Mouse (Mus musculus) E14TG2a.4 (cell line): ENCODE data around the gene Slc4a8.

Source experiments
- CTCF ChIP-seq: conservative IDR thresholded peaks from 2 replicates; pipeline ENCODE4 v1.5.1; 2014; ENCODE audit warnings: low read length
- NANOG ChIP-seq: IDR thresholded peaks from 2 replicates; pipeline ENCODE4 v1.6.1; 2014; ENCODE audit warnings: borderline replicate concordance, low read length, mixed read lengths

DNA sequence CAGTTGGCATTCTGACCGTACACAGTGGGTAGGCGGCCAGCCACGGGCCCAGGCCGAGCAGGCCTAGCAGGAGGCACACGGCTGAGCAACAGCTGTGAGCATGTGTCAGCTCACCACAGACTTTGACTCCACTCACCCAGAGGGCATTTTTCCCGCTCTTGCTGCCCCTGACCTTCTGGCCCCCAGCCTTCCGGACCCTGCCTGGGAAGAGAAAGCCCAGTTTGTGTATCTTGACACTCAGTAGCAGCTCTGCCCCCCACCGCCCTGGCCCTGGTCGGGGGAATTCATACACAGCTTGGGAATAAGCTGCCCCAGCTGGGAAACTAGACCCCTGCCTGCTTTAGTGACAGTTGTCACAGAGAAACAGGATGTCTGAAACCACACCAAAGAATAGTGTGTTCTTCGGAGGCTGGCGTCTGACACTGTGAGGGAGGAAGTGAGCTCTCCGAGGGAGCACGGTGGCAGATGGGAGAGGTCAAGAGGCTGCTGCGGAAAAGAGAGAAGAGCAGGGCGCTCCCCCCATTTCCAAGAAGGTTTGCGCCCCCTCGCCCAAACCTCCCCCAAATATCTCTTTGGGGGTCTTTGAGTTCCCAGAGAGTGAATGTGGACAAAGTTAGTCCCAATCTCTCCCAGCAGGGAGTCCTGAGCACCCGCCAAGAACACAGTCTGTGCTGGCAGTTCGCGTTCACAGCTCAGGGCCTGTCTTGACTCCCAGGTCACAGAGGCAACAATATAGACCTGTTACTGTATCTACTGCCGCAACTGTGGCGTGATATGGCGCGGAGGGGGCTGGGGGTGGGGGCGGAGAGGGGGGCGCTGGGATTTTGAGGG lies 83.7 kb downstream of the Slc4a8 start:
- no peak for TF ChIP-seq NANOG
- no peak for TF ChIP-seq CTCF
